Mouse (Mus musculus): ENCODE results near the gene Gen1.

DNA sequence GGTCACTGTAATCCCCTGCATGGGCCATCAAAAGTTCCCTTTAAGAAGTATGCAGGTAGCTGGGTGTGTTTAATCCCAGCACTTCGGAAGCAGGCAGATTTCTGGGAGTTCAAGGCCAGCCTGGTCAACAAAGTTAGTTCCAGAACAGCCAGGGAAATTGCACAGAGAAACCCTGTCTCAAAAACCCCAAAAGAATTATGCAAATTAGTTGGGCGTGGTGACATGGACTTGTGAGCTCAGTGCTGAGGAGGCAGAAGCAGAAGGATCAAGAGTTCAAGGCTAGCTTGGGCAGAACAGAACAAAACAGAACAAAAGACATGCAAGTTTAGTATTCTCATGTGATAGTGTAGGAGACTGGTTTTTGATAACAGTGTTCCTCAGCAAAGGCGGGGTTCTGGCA, 43.0 kb downstream of the Gen1 start:
- TF ChIP-seq CTCF (conservative IDR thresholded peaks at IDR 0.05; ENCODE audit: insufficient read depth, insufficient read length, low read depth, low read length), result no peak
- no peak for TF ChIP-seq POLR2A (IDR thresholded peaks at IDR 0.05; ENCODE audit: low read depth, low read length)

Measured in kidney, adult 2 months (tissue).